Mouse (Mus musculus) midbrain, embryonic 16.5 days (tissue): ENCODE results near the gene Kmt2d. TPM values are rescaled to one million over a fixed set of nuclear protein-coding genes. Genes with fewer than 3 reads are reported as not detected.
"Not testable (repeated sequence)": the region's sequence is repeated elsewhere in the genome, so short reads cannot be mapped to it uniquely, and the experiment has no call there.

ENCODE experiments used
- ATAC-seq: fragments of 200-750 bp; cut with Nextera tagmentation; 2 replicates; pipeline ENCODE4 v1.8.0; 2017; ENCODE audit warnings: moderate TSS enrichment
- H3K27ac ChIP-seq: fragments of 300-500 bp; sonication (generic); 2 replicates; pipeline ENCODE4 v1.5.1; 2014; ENCODE audit warnings: mild to moderate bottlenecking, low read length, mixed read lengths
- H3K27me3 ChIP-seq: fragments of 300-500 bp; sonication (generic); 2 replicates; pipeline ENCODE4 v1.6.1; 2014; ENCODE audit warnings: low read depth, low read length, mixed read lengths; ENCODE audit not compliant: control insufficient read depth, insufficient read depth
- H3K36me3 ChIP-seq: fragments of 300-500 bp; sonication (generic); 2 replicates; pipeline ENCODE4 v1.6.1; 2014; ENCODE audit warnings: mild to moderate bottlenecking, low read length, moderate library complexity, mixed read lengths; ENCODE audit not compliant: control insufficient read depth, insufficient read depth
- H3K4me1 ChIP-seq: fragments of 300-500 bp; sonication (generic); 2 replicates; pipeline ENCODE4 v1.6.1; 2014; ENCODE audit warnings: mild to moderate bottlenecking, low read length, mixed read lengths; ENCODE audit not compliant: control insufficient read depth, insufficient read depth
- H3K4me2 ChIP-seq: fragments of 300-500 bp; sonication (generic); 2 replicates; pipeline ENCODE4 v1.6.1; 2014; ENCODE audit warnings: mild to moderate bottlenecking, low read length, mixed read lengths
- H3K4me3 ChIP-seq: fragments of 300-500 bp; sonication (generic); 2 replicates; pipeline ENCODE4 v1.5.1; 2014; ENCODE audit warnings: low read depth, mild to moderate bottlenecking, low read length, moderate library complexity, mixed read lengths
- H3K9ac ChIP-seq: fragments of 300-500 bp; sonication (generic); 2 replicates; pipeline ENCODE4 v1.6.1; 2014; ENCODE audit warnings: low read depth, low read length, mixed read lengths
- H3K9me3 ChIP-seq: fragments of 300-500 bp; sonication (generic); replicated peaks from 2 replicates; pipeline ENCODE4 v1.6.1; 2014; ENCODE audit warnings: mild to moderate bottlenecking, low read length, mixed read lengths; ENCODE audit not compliant: control insufficient read depth, poor library complexity, severe bottlenecking
- WGBS: fragments of 180-500 bp; shearing (Covaris S2); extraction: QIAGEN DNeasy Blood & Tissue Kit; methylation state at CpG from one replicate; pipeline ENCODE4 v1.1.7; 2014; 5-methylcytosine and 5-hydroxymethylcytosine counted together
- polyA plus RNA-seq: library from polyadenylated mRNA; unstranded; fragments of >200 nt; fragmentation: Nextera tagmentation; extraction: Ambion mirVana; gene quantifications from 2 replicates; pipeline ENCODE4 v1.2.1, GENCODE M21; 2015

Gene Kmt2d
- polyA plus RNA-seq, 1 experiment from 2014 or later = 10.1 TPM

DNA sequence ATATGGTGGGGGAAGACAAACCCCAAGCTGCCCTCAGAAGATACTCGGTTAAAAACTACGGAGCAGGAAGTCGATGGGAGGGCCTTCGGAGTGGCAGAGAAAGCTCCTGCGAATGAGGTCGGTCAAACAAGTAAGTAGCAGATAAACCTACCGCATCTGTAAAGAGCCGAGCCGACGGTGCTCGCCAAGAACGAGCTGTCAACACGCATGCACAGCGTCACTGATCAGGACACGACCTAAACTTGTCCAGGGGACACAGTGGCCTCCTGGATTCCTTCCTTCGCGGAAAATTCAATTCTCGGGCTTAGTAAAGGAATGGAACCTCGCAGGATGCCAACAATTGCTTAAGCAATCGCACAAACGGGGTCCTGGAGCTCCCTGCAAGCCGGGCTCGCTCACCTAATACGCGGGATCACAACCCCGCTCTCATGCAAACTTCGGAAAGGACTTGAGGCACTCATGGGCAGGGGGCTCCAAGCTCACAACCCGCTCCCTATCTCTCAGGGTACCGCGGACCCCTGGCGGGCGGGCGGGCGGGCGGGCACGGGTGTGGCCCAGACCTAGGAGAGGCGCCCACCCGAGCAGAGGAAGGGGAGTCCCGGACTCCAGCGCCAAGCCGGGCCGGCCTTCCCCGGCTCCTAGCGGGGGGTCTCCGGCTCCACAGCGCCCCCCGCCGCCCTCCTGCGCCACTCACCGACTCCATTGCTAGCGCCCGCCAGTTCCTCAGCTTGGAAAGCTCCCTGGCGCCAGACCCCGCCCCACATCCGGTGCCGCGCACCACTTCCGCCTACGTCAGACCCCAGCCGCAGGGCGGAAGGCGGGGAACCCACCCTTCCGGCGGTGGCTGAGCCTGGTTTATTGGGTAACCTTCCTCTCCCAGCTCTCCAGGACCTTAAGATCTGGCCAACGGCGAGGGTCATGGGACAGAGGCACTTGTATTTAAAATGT lies 40.0 kb downstream of the Kmt2d start, which contains the start of gene Prkag1:
TSS of gene Prkag1 (minus strand) at position 786 of the 948 bp plus-strand sequence.
- H3K27me3 ChIP-seq = no peaks in the 10 kb centered on the region
- H3K9me3 ChIP-seq = no peaks in the 10 kb centered on the region
- ATAC-seq = peak; percentile 97
- peak within 1 kb of the TSS; percentile 65 for H3K9ac ChIP-seq
- H3K27ac ChIP-seq = peak within 1 kb of the TSS; percentile 71
- peak within 1 kb of the TSS; percentile 71 for H3K4me2 ChIP-seq
- H3K4me3 ChIP-seq = peak within 1 kb of the TSS; percentile 60
- WGBS = under 1% methylated on average over 60 of the region's 66 CpGs
- peaks cover 25% of the 10 kb centered on the region for H3K36me3 ChIP-seq
- H3K4me1 ChIP-seq = peaks cover 16% of the 10 kb centered on the region

DNA sequence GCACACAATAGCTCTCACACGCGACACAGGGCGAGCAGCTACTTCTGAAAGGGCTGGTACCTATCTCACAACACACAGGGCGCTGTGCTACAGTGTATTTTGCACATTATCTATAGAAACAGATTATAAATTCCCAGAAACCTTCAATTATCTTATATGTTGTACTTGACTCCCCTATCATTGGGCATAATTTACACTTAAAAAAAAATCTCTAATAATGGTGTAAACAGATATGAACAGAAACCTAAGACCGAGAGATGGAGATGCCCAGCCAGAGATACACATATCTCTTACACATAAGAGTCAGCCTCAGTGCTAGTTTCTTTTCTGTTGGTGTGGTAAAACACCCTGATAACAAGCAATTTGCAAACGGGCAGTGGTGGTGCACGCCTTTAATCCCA lies 43.4 kb downstream of the Kmt2d start:
- 90% methylated on average over 7 of the region's 7 CpGs for WGBS
- H3K4me3 ChIP-seq = no peak overlapping the region
- peaks cover 16% of the 10 kb centered on the region for H3K4me1 ChIP-seq
- no peaks in the 10 kb centered on the region for H3K9me3 ChIP-seq
- H3K36me3 ChIP-seq = peaks cover 3% of the 10 kb centered on the region; the same call in 1 of the 2 replicates
- no peak for ATAC-seq
- no peak overlapping the region for H3K4me2 ChIP-seq
- no peak overlapping the region for H3K27ac ChIP-seq
- no peaks in the 10 kb centered on the region for H3K27me3 ChIP-seq
- H3K9ac ChIP-seq = no peak overlapping the region

DNA sequence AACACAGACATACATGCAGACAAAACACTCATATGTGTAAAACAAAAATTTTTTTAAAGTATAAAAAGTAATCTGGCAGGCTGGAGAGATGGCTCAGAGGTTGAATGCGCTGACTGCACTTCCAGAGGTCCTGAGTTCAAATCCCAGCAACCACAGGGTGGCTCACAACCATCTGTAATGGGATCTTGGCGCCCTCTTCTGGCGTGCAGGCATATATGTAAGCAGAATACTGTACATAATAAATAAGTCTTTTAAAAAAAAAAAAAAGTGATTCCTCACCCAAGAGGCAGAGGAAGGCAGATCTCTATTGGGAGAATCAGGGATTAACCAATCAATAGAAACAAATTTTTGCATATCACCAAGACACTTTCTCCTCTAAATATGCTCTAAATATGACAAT lies 47.6 kb downstream of the Kmt2d start:
- Histone ChIP-seq H3K4me1 (no peaks in the 10 kb centered on the region), H3K4me3 (no peak overlapping the region), H3K27me3 (no peaks in the 10 kb centered on the region), H3K9me3 (no peaks in the 10 kb centered on the region), H3K36me3 (peaks cover 3% of the 10 kb centered on the region; the same call in 1 of the 2 replicates), H3K4me2 (no peak overlapping the region), H3K9ac (no peak overlapping the region), H3K27ac (no peak overlapping the region)
- ATAC-seq = no peak
- 72% methylated on average over 3 of the region's 3 CpGs for WGBS

DNA sequence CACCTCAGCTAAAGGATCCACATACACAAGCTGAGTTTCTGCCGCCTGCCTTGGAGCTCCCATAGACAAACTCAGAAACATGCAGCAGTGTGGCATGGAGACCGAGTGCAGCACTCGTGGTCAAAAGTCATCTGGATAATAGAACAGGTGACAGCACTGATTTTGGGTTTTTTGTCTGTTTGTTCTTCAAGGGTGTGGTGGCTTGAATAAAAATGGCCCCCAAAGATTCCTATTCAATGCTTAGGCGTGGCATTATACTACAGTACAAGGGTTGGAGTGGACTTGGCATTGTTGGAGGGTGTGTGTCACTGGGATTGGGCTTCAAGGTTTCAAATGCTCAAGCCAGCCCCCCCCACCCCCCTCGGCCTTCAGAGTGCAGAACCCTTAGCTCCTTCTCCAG lies 48.9 kb downstream of the Kmt2d start:
- Histone ChIP-seq H3K9me3 (no peaks in the 10 kb centered on the region), H3K4me1 (no peaks in the 10 kb centered on the region), H3K4me2 (no peak overlapping the region), H3K27me3 (no peaks in the 10 kb centered on the region), H3K4me3 (no peak overlapping the region), H3K36me3 (peaks cover 3% of the 10 kb centered on the region; the same call in 1 of the 2 replicates), H3K27ac (no peak overlapping the region), H3K9ac (no peak overlapping the region)
- no peak for ATAC-seq
- WGBS = 95% methylated on average over 5 of the region's 5 CpGs

DNA sequence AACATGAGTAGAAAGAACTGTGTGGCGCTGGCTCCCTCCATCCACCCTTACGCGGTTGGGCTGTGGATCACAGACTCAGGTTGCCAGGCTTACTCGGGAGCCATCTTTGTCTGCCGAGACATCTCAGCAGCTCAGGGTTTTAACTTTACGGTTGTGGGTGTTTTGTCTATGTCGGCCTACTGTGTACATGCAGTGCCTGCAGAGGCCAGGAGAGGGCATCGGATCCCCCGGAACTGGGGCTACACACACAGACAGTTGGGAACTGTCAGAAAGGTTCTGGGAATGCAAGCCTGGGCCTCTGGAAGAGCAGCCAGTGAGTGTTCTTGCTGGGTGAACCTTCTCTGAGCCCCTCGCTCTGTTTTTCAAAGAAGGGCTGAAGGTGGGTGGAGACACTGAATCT lies 49.6 kb downstream of the Kmt2d start:
- WGBS = 23% methylated on average over 10 of the region's 10 CpGs
- H3K4me1 ChIP-seq = no peaks in the 10 kb centered on the region
- no peaks in the 10 kb centered on the region for H3K27me3 ChIP-seq
- H3K9ac ChIP-seq = no peak overlapping the region
- no peak for ATAC-seq
- no peaks in the 10 kb centered on the region for H3K9me3 ChIP-seq
- no peak overlapping the region for H3K4me2 ChIP-seq
- H3K4me3 ChIP-seq = no peak overlapping the region
- H3K36me3 ChIP-seq = peaks cover 3% of the 10 kb centered on the region; the same call in 1 of the 2 replicates
- H3K27ac ChIP-seq = no peak overlapping the region

DNA sequence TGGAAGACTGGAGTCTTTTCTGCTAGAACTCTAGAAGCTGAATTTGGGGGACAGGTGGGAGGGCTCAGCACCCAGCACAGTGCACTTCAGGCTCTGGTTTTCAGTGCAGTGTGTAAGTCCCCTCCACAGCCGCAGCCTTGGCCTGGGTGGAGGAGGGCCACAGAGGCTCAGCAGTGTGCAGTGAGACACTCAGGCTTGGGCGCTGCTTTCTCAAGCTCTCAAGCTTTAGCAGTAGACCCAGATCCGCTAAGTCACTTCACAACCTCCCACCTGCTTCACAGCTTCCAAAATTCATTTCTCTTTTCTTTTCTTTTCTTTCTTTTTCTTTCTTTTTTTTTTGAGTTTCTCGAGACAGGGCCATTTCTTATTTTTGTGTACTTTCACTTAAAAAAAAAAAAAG lies 50.1 kb downstream of the Kmt2d start:
- no peak for ATAC-seq
- Histone ChIP-seq H3K4me1 (no peaks in the 10 kb centered on the region), H3K27ac (no peak overlapping the region), H3K9me3 (no peaks in the 10 kb centered on the region), H3K9ac (no peak overlapping the region), H3K4me2 (no peak overlapping the region), H3K4me3 (no peak overlapping the region), H3K36me3 (peaks cover 3% of the 10 kb centered on the region; the same call in 1 of the 2 replicates), H3K27me3 (no peaks in the 10 kb centered on the region)
- 82% methylated on average over 4 of the region's 4 CpGs for WGBS

DNA sequence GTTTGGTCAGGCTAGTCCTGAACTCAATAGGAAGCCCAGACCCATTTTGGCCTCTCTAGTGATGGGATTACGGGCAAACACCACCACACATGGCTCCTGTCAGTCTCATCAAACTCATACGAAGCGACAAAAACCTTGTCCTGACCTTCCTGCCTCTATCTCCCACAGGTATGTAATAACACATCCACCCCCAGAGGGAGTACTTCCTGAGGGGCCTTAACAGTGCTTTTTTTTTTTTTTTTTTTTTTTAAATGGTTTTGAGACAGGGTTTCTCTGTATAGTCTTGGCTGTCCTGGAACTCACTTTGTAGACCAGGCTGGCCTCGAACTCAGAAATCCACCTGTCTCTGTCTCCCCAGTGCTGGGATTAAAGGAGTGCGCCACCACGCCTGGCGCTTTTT lies 52.8 kb downstream of the Kmt2d start:
- no peaks in the 10 kb centered on the region for H3K9me3 ChIP-seq
- H3K27me3 ChIP-seq = no peaks in the 10 kb centered on the region
- no peak overlapping the region for H3K27ac ChIP-seq
- no peaks in the 10 kb centered on the region for H3K4me1 ChIP-seq
- WGBS = 93% methylated on average over 7 of the region's 7 CpGs
- H3K4me3 ChIP-seq = no peak overlapping the region
- no peak for ATAC-seq
- peaks cover 13% of the 10 kb centered on the region for H3K36me3 ChIP-seq
- no peak overlapping the region for H3K4me2 ChIP-seq
- H3K9ac ChIP-seq = no peak overlapping the region

DNA sequence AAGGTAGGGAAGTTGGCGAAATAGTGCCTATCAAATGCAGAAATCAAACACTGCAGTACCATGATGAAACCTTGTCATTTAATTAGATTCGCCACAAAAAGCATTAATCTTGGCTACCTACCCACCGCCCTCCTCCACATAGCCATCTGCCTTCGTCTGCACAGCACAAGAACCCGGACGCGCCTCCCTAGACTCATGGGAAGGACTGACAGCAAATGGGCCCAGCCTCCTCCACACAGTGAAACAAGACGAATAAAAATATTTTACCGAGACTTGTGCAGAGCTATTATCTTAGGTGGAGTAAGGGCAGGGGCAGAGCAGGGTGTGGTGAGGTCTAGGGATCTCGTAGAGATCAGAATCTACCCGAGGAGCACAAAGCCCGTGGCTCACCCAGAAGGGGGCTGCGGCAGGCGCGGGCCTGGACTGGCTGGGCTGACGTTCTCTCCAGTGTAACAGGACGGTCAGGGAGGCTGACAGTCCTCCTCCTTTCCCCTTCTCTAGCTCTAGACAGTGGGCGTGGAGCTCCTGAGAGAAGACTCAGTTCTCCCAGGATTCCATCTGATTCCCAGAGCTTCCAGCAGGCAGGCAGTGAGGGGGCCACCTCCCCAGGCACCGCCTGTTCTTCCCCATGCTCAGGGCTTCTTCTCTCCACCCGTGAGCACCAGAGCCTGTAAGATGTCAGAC lies 58.1 kb downstream of the Kmt2d start:
- Histone ChIP-seq H3K27ac (no peak overlapping the region), H3K36me3 (peaks cover 18% of the 10 kb centered on the region), H3K4me1 (peaks cover 12% of the 10 kb centered on the region), H3K4me3 (no peak overlapping the region), H3K27me3 (peaks cover 20% of the 10 kb centered on the region), H3K9me3 (no peaks in the 10 kb centered on the region), H3K9ac (no peak overlapping the region), H3K4me2 (no peak overlapping the region)
- no peak for ATAC-seq
- 81% methylated on average over 20 of the region's 20 CpGs for WGBS

DNA sequence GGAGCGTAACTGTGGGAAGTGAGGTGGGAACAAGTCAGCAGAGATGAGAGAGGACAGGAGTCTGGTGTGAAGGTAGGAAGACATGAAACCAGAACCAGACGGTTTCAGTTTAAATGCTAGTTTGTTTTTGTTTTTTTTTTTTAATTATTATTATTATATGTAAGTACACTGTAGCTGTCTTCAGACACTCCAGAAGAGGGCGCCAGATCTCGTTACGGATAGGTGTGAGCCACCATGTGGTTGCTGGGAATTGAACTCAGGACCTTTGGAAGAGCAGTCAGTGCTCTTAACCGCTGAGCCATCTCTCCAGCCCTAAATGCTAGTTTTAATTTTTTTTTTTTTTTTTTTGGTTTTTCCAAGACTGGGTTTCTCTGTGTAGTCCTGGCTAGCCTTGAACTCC lies 60.8 kb downstream of the Kmt2d start:
- peaks cover 43% of the 10 kb centered on the region for H3K27me3 ChIP-seq
- H3K4me1 ChIP-seq = peaks cover 31% of the 10 kb centered on the region
- not testable (repeated sequence) for ATAC-seq, H3K4me2 ChIP-seq, H3K4me3 ChIP-seq, H3K27ac ChIP-seq, H3K9ac ChIP-seq, H3K9me3 ChIP-seq
- 81% methylated on average over 6 of the region's 6 CpGs for WGBS
- peaks cover 13% of the 10 kb centered on the region; the same call in 1 of the 2 replicates for H3K36me3 ChIP-seq
